In the genomic region with DNA sequence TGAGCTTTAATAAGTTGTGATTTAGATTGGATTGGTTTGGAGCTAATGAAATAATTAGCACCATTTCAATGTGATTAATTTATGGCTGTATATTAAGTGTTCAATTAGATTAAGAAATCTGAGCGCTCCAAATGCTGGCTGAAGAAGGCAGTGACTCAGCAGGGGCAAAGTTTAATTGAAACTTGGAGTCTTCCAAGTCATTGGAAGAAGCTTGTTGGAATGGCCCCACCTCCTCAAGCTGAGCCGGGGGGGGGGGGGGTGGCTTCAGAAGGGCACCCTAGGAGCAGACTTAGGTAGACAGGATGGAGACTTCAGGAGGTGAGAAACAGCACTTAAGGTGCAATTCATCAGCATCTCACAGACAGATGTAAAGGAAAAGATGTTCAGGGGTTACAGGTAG, we compare ENCODE assay signal across 13 mouse cellular contexts.
"Had no signal": no experiment of that assay in that cellular context is flagged by ENCODE, and none has a peak within 500 bp of the region (broad histone marks: within the 10 kb centered on the region; RNA-seq: fewer than 3 reads in every experiment).

No protein-coding gene starts in this region.

- H3K4me3 ChIP-seq: layer of hippocampus, adult 2 months; liver, embryonic 13.5 days had no signal

- H3K27ac ChIP-seq: hindbrain, postnatal 0 days; layer of hippocampus, adult 2 months; liver, embryonic 13.5 days had no signal

- H3K9ac ChIP-seq: liver, embryonic 13.5 days had no signal

- H3K27me3 ChIP-seq: liver, embryonic 13.5 days had no signal

- H3K4me2 ChIP-seq: liver, embryonic 13.5 days; midbrain, embryonic 11.5 days had no signal

- H3K36me3 ChIP-seq: liver, embryonic 13.5 days had no signal

- H3K4me1 ChIP-seq: liver, embryonic 13.5 days had no signal

- H3K9me3 ChIP-seq: liver, embryonic 13.5 days had no signal

- DNase-seq: layer of hippocampus, adult 9-11 months; liver, embryonic 13.5 days; lung, adult 2 months; lung, postnatal 14 days; lung, postnatal 4 days; midbrain, embryonic 14.5 days; right cerebral cortex, postnatal 14 days; right cerebral cortex, postnatal 4 days; thymus, postnatal 25 days had no signal

- ATAC-seq: hindbrain, postnatal 0 days; intestine, postnatal 0 days had no signal
